Mouse (Mus musculus) G1E-ER4 (cell line): Measurements from ENCODE around the gene Atxn1. TPM values are rescaled to one million over a fixed set of nuclear protein-coding genes. Genes with fewer than 3 reads are reported as not detected.

ENCODE experiments used
- GATA1 ChIP-seq: IDR thresholded peaks from one replicate; pipeline ENCODE4 v1.8.0; 2012; ENCODE audit warnings: low read length, inconsistent platforms
- polyA plus RNA-seq: library from polyadenylated mRNA; stranded (reverse); fragments of >175 nt; gene quantifications from 2 replicates; pipeline ENCODE4 v1.2.3, GENCODE M21; 2012

Atxn1 gene
- polyA plus RNA-seq, 1 experiment = 5.5 TPM

DNA sequence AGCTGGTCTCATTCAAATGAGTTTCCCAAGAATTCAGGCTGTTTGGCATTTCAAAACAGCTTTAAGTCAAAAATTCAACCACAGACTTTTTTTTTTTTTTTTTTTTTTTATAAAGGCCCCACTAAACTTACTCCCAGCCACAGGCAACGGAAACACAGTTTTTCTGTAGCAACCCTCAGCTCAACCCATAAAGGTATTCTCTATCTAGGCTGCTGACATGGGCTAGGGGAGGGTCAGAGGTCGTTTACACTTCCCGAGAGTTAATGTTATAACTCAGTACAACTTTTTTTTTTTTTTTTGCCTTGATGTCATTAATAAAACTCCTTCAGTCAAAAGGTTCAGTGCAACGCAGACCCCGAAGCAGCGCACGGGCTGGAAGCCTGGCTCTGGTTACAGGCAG is 93.3 kb downstream of the Atxn1 start:
- TF ChIP-seq GATA1 = no peak

DNA sequence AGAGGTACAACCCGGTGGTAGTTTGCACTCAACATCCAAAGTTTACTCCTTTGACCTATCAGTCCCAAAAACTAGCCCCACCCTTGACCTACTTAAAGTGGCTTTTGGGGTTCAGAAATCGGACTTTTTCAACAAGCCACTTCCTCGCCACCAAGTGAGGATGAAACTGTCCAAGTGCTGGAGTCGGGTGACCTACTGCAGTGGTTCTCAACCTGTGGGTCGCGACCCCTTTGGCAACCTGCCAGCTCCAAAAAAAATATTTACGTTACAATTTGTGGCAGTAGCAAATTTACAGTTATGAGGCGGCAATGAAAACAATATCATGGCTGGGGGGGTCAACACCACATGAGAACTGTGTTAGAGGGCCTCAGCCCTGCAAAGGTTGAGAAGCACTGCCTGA is 95.9 kb downstream of the Atxn1 start:
- TF ChIP-seq GATA1 = no peak

DNA sequence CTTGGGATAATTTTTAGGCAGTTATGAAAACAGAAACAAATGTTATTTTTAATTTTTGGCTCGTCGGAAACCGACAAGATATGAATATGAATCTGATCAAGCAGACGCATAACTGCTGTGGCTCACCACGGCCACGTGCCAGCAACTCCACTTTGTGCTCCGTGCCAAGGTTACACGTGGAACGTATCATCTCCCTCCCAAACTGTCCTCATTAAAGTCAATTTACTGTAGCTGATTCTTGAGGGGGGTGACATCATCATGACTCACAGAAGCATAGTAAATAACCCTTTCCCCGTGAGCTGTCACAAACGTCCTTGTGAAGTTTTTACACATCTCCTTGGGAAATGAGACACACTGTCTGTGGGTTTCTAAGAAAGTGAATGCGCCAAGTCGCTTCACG is 97.5 kb downstream of the Atxn1 start:
- no peak for TF ChIP-seq GATA1

DNA sequence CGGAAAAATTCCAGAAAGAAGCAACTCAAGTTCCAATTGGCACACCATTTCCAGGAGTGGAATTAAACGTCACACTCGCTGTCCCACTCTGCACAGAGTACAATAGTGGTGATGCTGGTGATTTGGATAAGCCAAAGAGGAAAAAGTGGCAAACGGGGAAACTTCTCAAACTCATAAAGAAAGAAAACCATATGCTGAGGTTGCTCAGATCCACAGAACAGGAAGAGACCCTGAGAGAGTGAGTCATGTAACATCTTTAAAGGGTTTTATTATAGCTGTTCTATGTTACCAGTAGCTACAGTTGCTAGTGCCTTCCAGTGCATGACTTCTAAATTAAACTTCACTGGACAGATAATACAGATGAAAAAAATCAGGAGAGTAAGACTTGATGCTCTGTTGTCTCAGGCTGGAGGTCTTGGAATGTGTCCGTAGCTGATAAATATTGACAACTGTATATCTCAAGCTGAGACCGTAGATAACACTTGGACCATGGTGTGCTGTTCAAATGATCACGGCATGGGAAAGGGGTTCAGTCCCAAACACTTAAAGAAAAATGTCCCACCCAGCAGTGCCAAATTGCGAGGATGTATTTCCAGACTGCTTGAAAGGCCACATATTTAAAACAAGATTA is 98.1 kb downstream of the Atxn1 start:
- TF ChIP-seq GATA1 = peak; percentile 79

DNA sequence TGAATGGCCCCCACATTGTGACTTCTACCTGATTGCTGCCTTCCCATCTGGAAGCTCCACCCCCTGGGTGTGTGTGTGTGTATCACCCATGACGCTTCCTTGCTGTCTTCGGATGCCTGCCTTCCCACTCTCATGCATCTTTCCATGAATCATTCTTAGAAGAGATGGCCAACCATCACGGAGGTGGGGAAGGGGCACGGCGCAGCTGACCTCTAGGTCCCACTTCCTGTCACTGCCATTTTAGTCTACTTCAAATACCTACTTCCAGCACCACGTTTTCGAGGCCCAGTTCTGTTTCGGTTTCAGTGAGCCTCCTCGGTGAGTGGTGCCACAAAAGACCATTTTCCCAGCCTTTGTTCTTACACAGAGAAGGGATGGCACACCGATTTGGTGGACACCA is 99.2 kb downstream of the Atxn1 start:
- TF ChIP-seq GATA1 = no peak

DNA sequence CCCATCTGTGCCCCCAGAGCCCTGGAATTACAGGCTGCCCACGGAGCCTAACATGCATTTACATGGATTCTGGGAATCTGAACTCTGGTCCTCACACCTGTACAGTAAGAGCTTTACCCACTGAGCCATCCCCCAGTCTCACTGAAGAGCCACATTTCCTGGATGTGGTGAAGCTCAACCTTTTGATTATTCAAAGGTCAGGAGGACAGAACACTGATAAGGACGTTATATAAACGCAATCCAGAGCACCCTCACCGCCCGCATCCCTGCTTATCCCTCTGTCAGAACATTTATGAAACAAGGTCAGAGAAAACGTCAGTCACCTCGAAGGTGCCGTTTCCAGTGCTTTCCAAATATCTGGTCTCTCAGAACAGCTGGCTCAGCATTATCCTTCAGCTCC is 101.0 kb downstream of the Atxn1 start:
- no peak for TF ChIP-seq GATA1

DNA sequence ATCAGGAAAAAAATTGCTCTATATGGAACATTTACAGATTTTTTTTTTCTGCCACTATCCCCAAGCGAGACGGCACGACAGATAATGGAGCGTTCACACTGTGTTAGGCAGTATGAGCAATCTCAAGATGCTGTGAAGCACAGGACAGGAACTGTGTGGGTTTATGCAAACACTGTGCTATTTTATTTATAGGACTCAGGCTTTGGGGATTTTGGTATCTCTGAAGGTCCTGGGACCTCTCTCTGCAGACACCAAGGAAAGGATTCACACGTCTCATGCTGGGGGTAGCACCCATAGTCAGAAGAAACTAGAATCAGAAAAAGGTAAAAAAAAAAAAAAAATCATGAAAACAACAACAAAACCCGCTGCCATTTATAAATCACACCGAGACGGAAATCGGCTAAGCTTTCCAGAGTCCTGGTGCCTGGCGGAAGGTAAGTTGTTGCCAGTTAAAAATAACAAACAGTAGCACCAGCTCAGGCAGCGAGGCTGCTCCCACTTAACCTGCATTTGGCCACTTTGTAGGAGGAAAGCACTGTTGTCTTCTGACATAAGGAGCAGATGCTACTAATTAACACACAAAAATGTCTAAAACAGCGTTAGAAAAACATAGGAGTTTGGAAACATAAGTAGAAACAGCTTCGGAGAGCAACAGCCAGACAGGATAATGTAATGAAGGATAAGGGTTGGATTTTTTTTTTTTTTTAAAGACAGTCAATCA is 102.8 kb downstream of the Atxn1 start:
- no peak for TF ChIP-seq GATA1

DNA sequence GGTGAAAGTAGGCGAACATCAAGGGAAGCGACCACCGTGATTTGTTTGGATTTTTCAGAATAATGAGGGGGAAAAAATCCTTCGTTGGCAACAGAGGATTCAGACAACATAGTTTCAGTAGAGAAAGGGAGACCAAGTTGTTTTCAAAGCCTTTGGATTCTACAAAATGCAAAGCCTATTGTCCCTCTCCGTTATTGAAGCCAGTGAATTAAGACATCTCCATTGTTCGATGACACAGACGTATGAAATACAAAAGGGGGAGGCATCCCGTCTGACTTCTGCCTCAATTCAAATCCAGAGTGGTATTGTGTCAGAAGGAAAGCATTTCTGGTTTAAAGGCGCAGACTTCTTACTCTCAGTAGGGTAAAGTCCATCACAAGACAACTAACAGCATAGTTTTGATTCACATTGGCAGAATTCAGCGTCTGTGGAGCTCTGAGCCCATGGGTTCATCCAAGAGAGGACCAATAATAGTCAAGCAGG is 103.7 kb downstream of the Atxn1 start:
- no peak for TF ChIP-seq GATA1

DNA sequence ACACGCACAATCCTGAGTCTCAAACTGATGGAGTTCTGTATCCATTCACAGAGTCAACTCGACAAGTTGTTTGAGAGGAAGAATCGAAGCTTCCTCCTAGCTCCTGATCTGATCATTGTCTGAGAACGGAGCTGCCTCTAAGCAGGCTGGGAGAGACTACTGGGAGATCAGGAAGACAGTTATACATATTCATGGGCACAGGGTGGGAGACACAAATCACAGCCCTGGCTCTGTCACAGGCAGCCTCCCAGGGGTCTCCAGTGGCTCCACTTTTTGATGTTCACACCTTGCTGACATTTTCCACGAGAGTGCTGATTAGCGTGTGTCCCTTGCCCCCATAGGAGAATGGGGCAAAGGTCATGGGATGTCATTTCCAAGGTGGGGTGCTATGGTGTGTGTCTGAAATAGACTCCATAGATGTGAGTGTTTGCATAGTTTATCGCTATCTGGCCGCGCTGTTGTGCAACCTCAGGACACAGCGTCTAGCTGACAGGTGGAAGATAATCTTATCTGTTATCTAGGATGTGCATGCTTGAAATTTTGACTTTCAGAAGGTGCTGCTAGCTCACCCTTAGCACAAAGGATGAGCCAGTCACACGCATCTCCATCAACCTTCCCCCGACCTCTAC is 105.6 kb downstream of the Atxn1 start:
- TF ChIP-seq GATA1 = peak; percentile 47

DNA sequence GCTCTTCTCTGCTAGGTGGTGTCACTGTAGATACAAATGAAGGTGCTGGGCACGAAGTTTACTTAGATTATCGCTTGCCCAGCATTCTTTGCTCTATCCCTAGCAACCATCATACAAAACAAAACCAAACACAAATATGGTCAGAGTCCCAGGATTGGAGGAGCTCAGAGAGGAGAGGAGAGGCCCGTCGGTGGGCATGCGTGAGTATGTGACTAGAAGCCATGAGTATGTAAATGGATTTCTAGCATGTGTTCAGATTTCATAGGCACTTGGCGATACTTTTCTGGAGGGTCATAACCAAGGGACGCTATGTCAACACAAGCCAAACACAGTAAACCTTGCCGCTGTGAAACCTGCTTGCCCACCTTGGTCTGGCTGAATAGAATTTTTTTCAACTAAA is 107.4 kb downstream of the Atxn1 start:
- TF ChIP-seq GATA1 = no peak

DNA sequence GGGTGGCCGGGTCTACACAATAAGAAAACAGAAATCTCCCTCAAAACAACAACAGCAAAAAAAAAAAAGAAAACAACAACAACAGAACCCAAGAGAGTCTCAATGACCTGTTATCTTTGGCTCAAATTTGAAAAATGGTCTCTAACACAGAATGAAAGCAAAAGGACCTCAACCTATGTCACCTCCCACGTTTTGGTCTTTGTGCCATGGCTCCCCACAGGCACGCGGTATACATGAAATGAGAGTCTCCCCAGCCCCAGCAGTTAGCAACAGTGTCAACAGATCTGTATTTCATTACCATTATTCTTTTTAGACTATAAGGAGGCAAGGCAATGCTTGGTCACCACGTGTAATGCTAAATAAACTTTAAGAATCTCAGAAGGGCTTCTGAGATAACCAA is 110.3 kb downstream of the Atxn1 start:
- TF ChIP-seq GATA1 = no peak

DNA sequence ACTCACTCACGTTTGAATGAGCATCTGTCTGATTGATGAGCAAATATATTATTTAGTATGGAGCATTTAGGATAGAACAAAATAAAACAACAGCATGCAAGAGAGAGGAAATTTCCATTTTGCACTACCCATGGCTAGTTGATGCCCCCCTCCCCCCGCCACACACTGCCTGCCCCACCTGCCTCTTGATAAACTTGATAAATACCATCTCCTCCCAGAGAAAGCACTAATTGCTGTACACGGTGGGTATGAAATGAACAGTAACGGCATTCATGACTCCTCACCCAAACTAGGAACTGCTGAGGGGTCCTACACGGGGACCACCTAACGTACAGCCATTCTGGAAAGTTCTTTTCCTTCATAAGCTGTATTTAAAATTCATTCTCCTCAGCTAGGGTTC is 111.1 kb downstream of the Atxn1 start:
- no peak for TF ChIP-seq GATA1

DNA sequence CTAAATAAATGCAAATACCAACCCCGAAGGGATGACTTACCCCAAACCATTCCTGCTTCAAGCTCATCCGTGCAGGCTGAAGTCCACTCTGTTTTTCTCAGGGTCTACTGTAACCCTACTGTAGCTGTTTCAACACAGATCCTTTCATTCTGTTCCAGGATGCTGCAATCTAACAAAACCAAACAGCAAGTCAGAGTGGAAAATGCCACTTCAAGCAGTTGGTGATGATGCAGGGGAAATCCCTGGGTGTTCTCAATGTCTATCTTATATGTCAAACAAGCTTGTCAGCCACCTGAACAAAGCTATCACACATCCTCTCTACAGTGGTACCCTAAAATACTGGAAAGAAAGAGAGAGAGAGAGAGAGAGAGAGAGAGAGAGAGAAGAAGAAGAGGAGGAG is 112.5 kb downstream of the Atxn1 start:
- TF ChIP-seq GATA1 = no peak

DNA sequence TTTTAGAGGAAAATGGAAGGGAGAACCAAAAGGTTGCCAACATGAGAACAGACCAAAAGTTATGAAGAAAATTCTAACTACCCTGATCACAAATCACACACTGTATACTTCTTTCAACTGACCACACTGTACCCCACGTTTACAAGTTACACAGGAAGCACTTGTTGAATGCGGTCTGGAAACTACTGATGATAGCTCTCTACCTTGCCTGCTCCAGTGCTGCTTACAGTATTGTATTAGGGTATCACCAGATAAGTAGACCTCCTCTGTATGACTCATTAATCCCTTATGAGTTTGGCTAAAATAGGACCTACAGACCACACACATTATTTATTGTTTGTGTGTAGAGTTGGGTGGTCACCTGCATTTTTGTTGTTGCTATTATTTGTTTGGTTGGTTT is 113.1 kb downstream of the Atxn1 start:
- no peak for TF ChIP-seq GATA1

DNA sequence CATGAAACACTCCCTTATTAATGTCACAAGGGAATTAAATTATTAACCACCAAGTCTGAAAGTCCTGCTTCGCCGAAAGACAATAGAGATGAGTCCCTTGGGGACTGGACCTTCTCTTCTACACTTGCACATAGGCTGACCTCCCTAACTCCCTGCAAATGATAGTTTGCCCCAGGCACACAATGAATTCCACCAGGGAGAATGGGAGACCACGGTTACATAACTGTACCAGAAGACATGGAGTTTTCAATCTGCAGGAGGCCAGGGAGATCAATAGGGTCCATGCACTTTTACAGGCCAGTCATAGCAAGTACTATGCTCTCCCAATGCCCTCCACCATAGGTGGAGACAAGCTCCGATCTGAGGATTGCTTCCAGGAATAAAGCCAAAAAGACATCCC is 113.7 kb downstream of the Atxn1 start:
- no peak for TF ChIP-seq GATA1

DNA sequence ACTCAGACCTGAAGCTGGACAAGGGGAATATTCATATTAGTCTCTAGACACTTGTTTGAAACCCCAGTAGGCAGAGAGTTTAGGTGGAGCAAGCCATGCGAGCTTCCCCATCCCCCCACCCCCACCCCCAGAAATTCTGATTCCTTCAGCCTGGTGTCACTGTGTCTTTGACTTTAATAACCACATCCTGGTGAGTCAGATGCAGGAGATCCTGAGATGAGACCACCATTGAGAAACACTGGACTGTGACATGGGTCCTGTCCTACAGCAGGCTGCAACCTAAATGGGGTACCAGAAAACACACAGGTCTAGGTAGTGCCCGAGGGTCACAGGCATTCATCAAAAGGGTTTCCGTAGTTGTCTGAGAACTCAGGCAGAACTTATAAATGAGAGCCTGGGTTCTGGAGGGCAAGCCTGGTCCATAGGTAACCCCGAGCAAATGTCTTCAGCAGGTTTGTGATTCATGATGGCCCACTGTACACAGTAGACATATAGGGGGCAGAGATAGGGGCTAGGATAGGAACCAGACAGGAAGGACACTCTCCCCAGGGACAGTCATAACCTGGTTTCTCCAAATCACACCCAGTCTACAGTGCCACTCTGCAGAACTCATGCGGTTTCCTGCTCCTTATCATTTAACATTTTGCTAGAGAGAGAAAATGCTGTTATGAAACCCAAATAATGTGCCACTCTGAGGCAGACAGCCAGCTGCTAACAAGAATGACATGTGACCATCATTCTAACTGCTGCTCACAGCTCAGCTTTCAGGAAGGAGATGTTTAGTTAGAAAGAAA is 114.4 kb downstream of the Atxn1 start:
- TF ChIP-seq GATA1 = no peak
